Mouse (Mus musculus): ENCODE results near the gene Cxcl12.

The Cxcl12 gene

GRCm38 (mm10) chr6:117219911-117220481, 51.7 kb downstream of the Cxcl12 start:
- DNase-seq (ENCODE audit: low read depth, low spot score), result no peak

- DNase-seq (ENCODE audit: low read depth, low spot score), result no peak
These were observed 52.6 kb downstream of the Cxcl12 start for GRCm38 (mm10) chr6:117220831-117221345.
